Mouse (Mus musculus): Measurements from ENCODE around the gene Hemgn. TPM values are rescaled to one million over a fixed set of nuclear protein-coding genes. Genes with fewer than 3 reads are reported as not detected.

The Hemgn gene
- polyA plus RNA-seq, 1 experiment from 2014 or later, result 0.78 TPM

- ATAC-seq (ENCODE audit: low FRiP score, low TSS enrichment), result no peak
- Histone ChIP-seq H3K9me3 (ENCODE audit: control insufficient read depth, low read length) (no peaks in the 10 kb centered on the region), H3K36me3 (ENCODE audit: control insufficient read depth, insufficient read depth, low read length) (no peaks in the 10 kb centered on the region), H3K4me3 (ENCODE audit: low read depth, low read length) (peak overlapping the region; percentile 91), H3K4me2 (replicated peaks; ENCODE audit: low read depth) (peak overlapping the region; percentile 77), H3K27me3 (ENCODE audit: control insufficient read depth, insufficient read depth, low read length) (no peaks in the 10 kb centered on the region), H3K27ac (replicated peaks) (peak overlapping the region; percentile 99), H3K4me1 (replicated peaks; ENCODE audit: control insufficient read depth, insufficient read depth) (peaks cover 5% of the 10 kb centered on the region), H3K9ac (ENCODE audit: low read length) (peak overlapping the region; percentile 71)
- TF ChIP-seq EP300 (optimal IDR thresholded peaks at IDR 0.05), result no peak
- no peak for TF ChIP-seq CTCF (IDR thresholded peaks at IDR 0.05; ENCODE audit: low read depth)
- DNase-seq (ENCODE audit: low spot score), result no peak
- 31% methylated on average over 7 of the region's 7 CpGs for WGBS
These were observed 36.8 kb upstream of the Hemgn start for GRCm38 (mm10) chr4:46450020-46450518.

GRCm38 (mm10) chr4:46448886-46449285 lies 35.6 kb upstream of the Hemgn start:
- DNase-seq (ENCODE audit: low spot score), result no peak
- ATAC-seq (ENCODE audit: low FRiP score, low TSS enrichment), result no peak
- H3K27ac ChIP-seq (replicated peaks), result no peak overlapping the region

GRCm38 (mm10) chr4:46447461-46447860 lies 34.2 kb upstream of the Hemgn start:
- Histone ChIP-seq H3K9ac (ENCODE audit: low read length) (no peak overlapping the region), H3K4me3 (ENCODE audit: low read depth, low read length) (no peak overlapping the region), H3K36me3 (ENCODE audit: control insufficient read depth, insufficient read depth, low read length) (no peaks in the 10 kb centered on the region), H3K4me1 (replicated peaks; ENCODE audit: control insufficient read depth, insufficient read depth) (no peaks in the 10 kb centered on the region), H3K4me2 (replicated peaks; ENCODE audit: low read depth) (no peak overlapping the region), H3K9me3 (ENCODE audit: control insufficient read depth, low read length) (no peaks in the 10 kb centered on the region), H3K27ac (replicated peaks) (no peak overlapping the region), H3K27me3 (ENCODE audit: control insufficient read depth, insufficient read depth, low read length) (no peaks in the 10 kb centered on the region)
- no peak for TF ChIP-seq CTCF (IDR thresholded peaks at IDR 0.05; ENCODE audit: low read depth)
- TF ChIP-seq EP300 (optimal IDR thresholded peaks at IDR 0.05), result no peak
- 50% methylated on average over 1 of the region's 1 CpGs for WGBS
- DNase-seq (ENCODE audit: low spot score), result no peak
- ATAC-seq (ENCODE audit: low FRiP score, low TSS enrichment), result no peak

More at GRCm38 (mm10) chr4:46448886-46449285, 35.6 kb upstream of the Hemgn start:
- Histone ChIP-seq H3K4me2 (replicated peaks; ENCODE audit: low read depth) (no peak overlapping the region), H3K27me3 (ENCODE audit: control insufficient read depth, insufficient read depth, low read length) (no peaks in the 10 kb centered on the region), H3K9ac (ENCODE audit: low read length) (no peak overlapping the region), H3K4me3 (ENCODE audit: low read depth, low read length) (no peak overlapping the region), H3K36me3 (ENCODE audit: control insufficient read depth, insufficient read depth, low read length) (no peaks in the 10 kb centered on the region), H3K4me1 (replicated peaks; ENCODE audit: control insufficient read depth, insufficient read depth) (peaks cover 5% of the 10 kb centered on the region), H3K9me3 (ENCODE audit: control insufficient read depth, low read length) (no peaks in the 10 kb centered on the region)
- WGBS, result 49% methylated on average over 6 of the region's 6 CpGs
- no peak for TF ChIP-seq EP300 (optimal IDR thresholded peaks at IDR 0.05)
- TF ChIP-seq CTCF (IDR thresholded peaks at IDR 0.05; ENCODE audit: low read depth), result no peak

- TF ChIP-seq EP300 (optimal IDR thresholded peaks at IDR 0.05) (no peak), CTCF (IDR thresholded peaks at IDR 0.05; ENCODE audit: low read depth) (no peak)
- Histone ChIP-seq H3K9ac (ENCODE audit: low read length) (no peak overlapping the region; the same call in 1 of the 2 replicates), H3K27ac (replicated peaks) (no peak overlapping the region), H3K4me2 (replicated peaks; ENCODE audit: low read depth) (no peak overlapping the region), H3K4me3 (ENCODE audit: low read depth, low read length) (no peak overlapping the region), H3K27me3 (ENCODE audit: control insufficient read depth, insufficient read depth, low read length) (no peaks in the 10 kb centered on the region), H3K4me1 (replicated peaks; ENCODE audit: control insufficient read depth, insufficient read depth) (no peaks in the 10 kb centered on the region), H3K36me3 (ENCODE audit: control insufficient read depth, insufficient read depth, low read length) (no peaks in the 10 kb centered on the region), H3K9me3 (ENCODE audit: control insufficient read depth, low read length) (no peaks in the 10 kb centered on the region)
- DNase-seq (ENCODE audit: low spot score), result no peak
- no peak for ATAC-seq (ENCODE audit: low FRiP score, low TSS enrichment)
- WGBS, result 41% methylated on average over 9 of the region's 9 CpGs
These were observed 32.1 kb upstream of the Hemgn start for GRCm38 (mm10) chr4:46445237-46445945.

- H3K27me3 ChIP-seq (ENCODE audit: control insufficient read depth, insufficient read depth, low read length), result no peaks in the 10 kb centered on the region
- H3K4me1 ChIP-seq (replicated peaks; ENCODE audit: control insufficient read depth, insufficient read depth), result no peaks in the 10 kb centered on the region
- DNase-seq (ENCODE audit: low spot score) (no peak), ATAC-seq (ENCODE audit: low FRiP score, low TSS enrichment) (no peak)
- no peak overlapping the region for H3K9ac ChIP-seq (ENCODE audit: low read length)
- no peak overlapping the region for H3K27ac ChIP-seq (replicated peaks)
- 70% methylated on average over 4 of the region's 4 CpGs for WGBS
- H3K4me2 ChIP-seq (replicated peaks; ENCODE audit: low read depth), result no peak overlapping the region
- no peaks in the 10 kb centered on the region for H3K36me3 ChIP-seq (ENCODE audit: control insufficient read depth, insufficient read depth, low read length)
- no peak for TF ChIP-seq EP300 (optimal IDR thresholded peaks at IDR 0.05)
- H3K4me3 ChIP-seq (ENCODE audit: low read depth, low read length), result no peak overlapping the region
- H3K9me3 ChIP-seq (ENCODE audit: control insufficient read depth, low read length), result no peaks in the 10 kb centered on the region
These were observed 29.2 kb upstream of the Hemgn start for GRCm38 (mm10) chr4:46442501-46442900.

- Histone ChIP-seq H3K9ac (ENCODE audit: low read length) (no peak overlapping the region), H3K36me3 (ENCODE audit: control insufficient read depth, insufficient read depth, low read length) (no peaks in the 10 kb centered on the region), H3K27ac (replicated peaks) (no peak overlapping the region), H3K9me3 (ENCODE audit: control insufficient read depth, low read length) (no peaks in the 10 kb centered on the region), H3K4me3 (ENCODE audit: low read depth, low read length) (no peak overlapping the region), H3K4me1 (replicated peaks; ENCODE audit: control insufficient read depth, insufficient read depth) (no peaks in the 10 kb centered on the region), H3K4me2 (replicated peaks; ENCODE audit: low read depth) (no peak overlapping the region), H3K27me3 (ENCODE audit: control insufficient read depth, insufficient read depth, low read length) (no peaks in the 10 kb centered on the region)
- no peak for DNase-seq (ENCODE audit: low spot score)
- ATAC-seq (ENCODE audit: low FRiP score, low TSS enrichment), result no peak
- TF ChIP-seq CTCF (IDR thresholded peaks at IDR 0.05; ENCODE audit: low read depth), result no peak
- no peak for TF ChIP-seq EP300 (optimal IDR thresholded peaks at IDR 0.05)
- WGBS, result 67% methylated on average over 12 of the region's 12 CpGs
These were observed 19.2 kb upstream of the Hemgn start for GRCm38 (mm10) chr4:46432339-46433036.
